9 mouse cellular contexts compared by ENCODE assay signal in genomic region chr10:117494171-117494701, GRCm38 (mm10).
DNase-seq lines count a peak whose midpoint lies in the region; ATAC-seq lines count a peak whose summit lies in the region.
"Had no signal": no experiment of that assay in that cellular context is flagged by ENCODE, and none has a peak within 500 bp of the region (broad histone marks: within the 10 kb centered on the region; RNA-seq: fewer than 3 reads in every experiment).

No protein-coding gene starts in this region.

- H3K36me3 ChIP-seq in heart, embryonic 10.5 days: no peaks in the 10 kb centered on the region
- no peaks in the 10 kb centered on the region for H3K36me3 ChIP-seq in hindbrain, embryonic 15.5 days
- 0 out of 2 replicates have a peak, but pooled peaks cover 3% of the 10 kb centered on the region for H3K36me3 ChIP-seq in liver, embryonic 13.5 days
- no peaks in the 10 kb centered on the region for H3K36me3 ChIP-seq in neural tube, embryonic 12.5 days

- no peaks in the 10 kb centered on the region for H3K27me3 ChIP-seq in heart, embryonic 10.5 days (ENCODE audit: insufficient read depth, poor library complexity, severe bottlenecking)
- no peaks in the 10 kb centered on the region for H3K27me3 ChIP-seq in hindbrain, embryonic 15.5 days
- no peaks in the 10 kb centered on the region for H3K27me3 ChIP-seq in liver, embryonic 13.5 days
- no peaks in the 10 kb centered on the region for H3K27me3 ChIP-seq in neural tube, embryonic 12.5 days (replicated peaks)

- ATAC-seq in hindbrain, embryonic 15.5 days (ENCODE audit: low FRiP score, low read depth): no peak
- ATAC-seq in liver, embryonic 13.5 days (ENCODE audit: low read depth): no peak
- ATAC-seq in neural tube, embryonic 12.5 days (ENCODE audit: low FRiP score, low read depth): no peak

- H3K4me3 ChIP-seq in heart, embryonic 10.5 days: peak overlapping the region; percentile 58
- H3K4me3 ChIP-seq in hindbrain, embryonic 15.5 days: peak overlapping the region; percentile 22
- H3K4me3 ChIP-seq in liver, embryonic 13.5 days (replicated peaks): peak overlapping the region; percentile 40
- H3K4me3 ChIP-seq in neural tube, embryonic 12.5 days: 0 out of 2 replicates have a peak overlapping the region, but pooled peaks have one; percentile 9

- no peak for DNase-seq in heart, embryonic 10.5 days (ENCODE audit: low spot score)
- DNase-seq in heart, adult 9 months (ENCODE audit: low spot score in 2 of 2): no peak
- DNase-seq in embryo, embryonic 9.5 days (ENCODE audit: extremely low spot score): peak; percentile 34
- DNase-seq in liver, embryonic 13.5 days: no peak
- no peak for DNase-seq in left cerebral cortex, postnatal 10 days (ENCODE audit: extremely low spot score in 1 of 2, low spot score in 2 of 2)
- DNase-seq in layer of hippocampus, postnatal 25 days (ENCODE audit: extremely low spot score in 1 of 2, low spot score in 1 of 2): no peak

- peak overlapping the region; percentile 62 for H3K27ac ChIP-seq in heart, embryonic 10.5 days
- no peak overlapping the region for H3K27ac ChIP-seq in hindbrain, embryonic 15.5 days (replicated peaks)
- H3K27ac ChIP-seq in liver, embryonic 13.5 days: no peak overlapping the region
- no peak overlapping the region for H3K27ac ChIP-seq in neural tube, embryonic 12.5 days
- H3K27ac ChIP-seq: macrophage had no signal

- H3K9ac ChIP-seq in hindbrain, embryonic 15.5 days: no peak overlapping the region
- no peak overlapping the region for H3K9ac ChIP-seq in liver, embryonic 13.5 days
- no peak overlapping the region for H3K9ac ChIP-seq in neural tube, embryonic 12.5 days

- H3K4me2 ChIP-seq in hindbrain, embryonic 15.5 days: peak overlapping the region; percentile 49
- H3K4me2 ChIP-seq in liver, embryonic 13.5 days: peak overlapping the region; percentile 46
- H3K4me2 ChIP-seq in neural tube, embryonic 12.5 days (replicated peaks): peak overlapping the region; percentile 44

- H3K9me3 ChIP-seq in heart, embryonic 10.5 days: no peaks in the 10 kb centered on the region
- H3K9me3 ChIP-seq in hindbrain, embryonic 15.5 days: no peaks in the 10 kb centered on the region
- no peaks in the 10 kb centered on the region for H3K9me3 ChIP-seq in liver, embryonic 13.5 days (replicated peaks)
- H3K9me3 ChIP-seq in neural tube, embryonic 12.5 days: no peaks in the 10 kb centered on the region

- WGBS in heart, embryonic 10.5 days: 16% methylated on average over 18 of the region's 18 CpGs
- WGBS in hindbrain, embryonic 15.5 days: 34% methylated on average over 18 of the region's 18 CpGs
- WGBS in liver, embryonic 13.5 days (ENCODE audit: insufficient replicate concordance): 16% methylated on average over 18 of the region's 18 CpGs
- WGBS in neural tube, embryonic 12.5 days: 50% methylated on average over 18 of the region's 18 CpGs

- intact Hi-C loops in left cerebral cortex, postnatal 10 days (cut with DNase I): no loop called here

- H3K4me1 ChIP-seq in heart, embryonic 10.5 days: no peaks in the 10 kb centered on the region
- H3K4me1 ChIP-seq in hindbrain, embryonic 15.5 days (replicated peaks): no peaks in the 10 kb centered on the region
- H3K4me1 ChIP-seq in liver, embryonic 13.5 days (replicated peaks): 0 out of 2 replicates have a peak, but pooled peaks cover 8% of the 10 kb centered on the region
- H3K4me1 ChIP-seq in neural tube, embryonic 12.5 days: no peaks in the 10 kb centered on the region
